Mouse (Mus musculus): ENCODE data around the gene Itprip.
A peak's percentile ranks its signal among the peaks of the same experiment; 100 is the strongest.

Itprip gene

DNA sequence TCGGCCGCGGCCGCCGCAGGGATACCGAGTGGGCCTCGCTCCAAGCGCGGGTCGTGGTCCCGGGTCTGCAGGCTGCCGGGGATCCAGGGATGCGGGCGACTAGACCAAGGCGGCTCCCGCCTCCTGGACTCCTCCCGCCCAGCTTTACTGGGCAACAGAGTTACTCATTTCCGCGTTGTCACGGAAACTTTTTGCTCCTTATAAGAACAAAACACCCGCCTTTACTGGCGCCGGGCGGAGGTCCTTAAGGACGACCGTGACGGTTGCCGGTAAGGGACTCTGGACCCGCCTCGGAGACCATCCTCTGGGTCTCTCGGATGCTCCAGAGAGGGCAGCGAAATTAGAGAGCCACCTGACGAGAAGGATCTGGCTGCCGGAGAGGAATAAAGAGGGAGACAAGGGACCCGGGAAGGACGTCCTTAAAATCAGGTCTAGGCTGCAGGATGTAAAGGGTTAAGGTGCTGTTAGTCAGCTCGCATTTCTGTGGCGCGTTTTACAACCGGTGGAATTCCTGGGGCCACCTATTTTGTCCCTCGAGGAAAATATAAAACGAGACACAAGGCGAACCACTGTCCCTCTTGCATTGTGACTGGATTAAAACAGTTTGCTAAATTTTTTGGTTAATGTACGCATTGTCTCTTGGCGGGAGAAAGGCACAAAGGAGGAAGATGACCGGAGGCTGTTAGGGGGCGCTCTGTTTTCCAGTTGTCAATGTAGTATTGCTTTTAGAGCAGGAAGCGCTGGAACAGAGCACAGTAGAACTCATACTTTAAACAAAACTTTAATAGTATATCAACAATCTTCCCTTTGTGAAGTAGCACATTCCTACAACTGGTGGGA, at the start of gene Itprip, which contains the start of gene Cfap43:
Itprip (minus strand) TSS at position 174 of the 840 bp plus-strand sequence.
Cfap43 (minus strand) TSS at position 162 of the 840 bp plus-strand sequence.
- DNase-seq (ENCODE audit: extremely low read depth, insufficient read length, low spot score), result peak; percentile 97

DNA sequence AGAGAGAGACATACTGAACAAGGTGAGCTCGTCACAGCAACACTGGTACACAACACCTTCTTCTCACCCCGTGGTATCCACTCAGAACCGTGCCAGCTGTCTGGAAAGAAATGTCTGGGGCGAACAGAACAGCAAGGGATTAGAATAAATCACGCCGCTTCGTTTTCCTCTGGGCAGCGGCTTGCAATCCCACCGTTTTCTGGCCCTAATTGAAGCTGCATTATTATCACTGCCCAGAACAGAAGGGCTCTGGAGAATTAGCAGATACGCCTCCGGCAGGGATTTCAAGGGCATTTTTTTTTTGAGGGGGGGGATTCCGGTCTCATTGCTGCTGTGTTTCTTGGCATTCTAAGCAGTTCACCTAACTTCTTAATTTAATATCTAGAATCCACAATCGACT, 39.1 kb upstream of the Itprip start:
- no peak for DNase-seq (ENCODE audit: extremely low read depth, insufficient read length, low spot score)

DNA sequence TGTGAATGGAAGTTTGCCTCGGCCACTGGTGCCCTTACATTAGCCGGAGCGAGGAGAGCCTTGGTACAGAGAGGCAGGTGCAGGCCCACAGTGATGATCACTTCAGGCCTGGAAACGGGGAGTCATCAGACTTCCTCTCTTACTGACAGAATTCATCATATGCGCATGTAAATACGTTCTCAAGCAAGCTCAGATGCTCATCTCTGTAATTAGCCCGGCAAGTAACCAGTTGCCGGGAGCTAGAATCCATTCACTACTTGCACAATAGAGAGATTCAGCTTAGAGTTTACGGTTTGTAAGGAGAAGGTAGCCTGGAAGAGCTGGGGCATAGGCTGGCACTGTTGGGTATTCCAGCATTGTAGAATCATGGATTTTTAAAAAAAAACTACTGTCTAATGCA, 34.1 kb upstream of the Itprip start:
- DNase-seq (ENCODE audit: extremely low read depth, insufficient read length, low spot score), result no peak

GRCm38 (mm10) chr19:47950946-47951345, 31.8 kb upstream of the Itprip start:
- DNase-seq (ENCODE audit: extremely low read depth, insufficient read length, low spot score), result no peak

DNA sequence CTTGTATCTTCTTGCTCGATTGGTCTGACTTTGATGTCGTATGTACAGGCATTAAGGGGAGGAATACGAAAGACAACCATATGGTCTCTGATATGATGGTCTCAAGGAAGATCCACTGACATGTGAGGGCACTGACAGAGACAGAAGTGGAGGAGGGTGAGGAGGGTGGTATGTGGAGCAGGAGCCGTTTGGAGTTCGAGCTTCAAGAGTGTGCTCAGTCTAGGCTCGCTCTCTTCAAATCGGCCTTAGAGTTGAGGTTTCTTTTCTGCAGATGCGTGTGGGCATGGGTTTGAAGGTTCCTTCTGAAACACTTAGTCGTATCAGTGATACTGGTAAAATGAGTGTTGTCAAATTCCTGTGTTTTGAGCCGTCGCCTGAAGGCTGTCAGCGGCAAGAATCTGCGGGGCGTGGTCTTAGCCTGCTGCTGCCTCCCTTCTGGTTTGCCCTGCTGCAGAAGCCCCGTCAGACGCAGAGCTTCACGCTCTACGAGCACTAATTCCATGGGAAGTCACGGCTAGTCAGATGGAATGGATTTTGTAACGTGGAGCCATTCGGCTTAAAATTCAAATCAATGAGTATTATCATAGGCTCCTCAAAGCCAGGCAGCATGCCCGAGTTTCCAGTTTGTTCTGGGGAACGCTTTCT, 27.8 kb upstream of the Itprip start:
- no peak for DNase-seq (ENCODE audit: extremely low read depth, insufficient read length, low spot score)

DNA sequence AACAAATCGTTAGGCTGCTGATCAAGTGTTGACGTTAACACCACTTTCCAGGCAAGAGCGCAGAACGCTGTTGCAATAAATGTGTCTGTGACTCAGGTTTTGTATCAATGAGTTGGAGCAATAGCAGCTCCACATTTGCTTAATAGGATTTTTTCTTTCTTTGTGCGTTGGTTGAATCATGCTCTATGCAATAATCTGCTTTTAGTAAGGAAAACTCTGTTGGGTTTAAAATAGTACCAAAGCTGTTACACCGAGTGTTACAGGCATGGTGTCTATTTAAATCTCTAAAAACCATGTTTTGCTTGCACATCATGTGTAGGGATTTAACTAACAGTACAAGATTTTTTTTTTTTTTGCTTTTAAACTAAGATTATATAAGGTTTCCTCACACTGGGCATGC, 20.3 kb upstream of the Itprip start:
- DNase-seq (ENCODE audit: extremely low read depth, insufficient read length, low spot score), result no peak

DNA sequence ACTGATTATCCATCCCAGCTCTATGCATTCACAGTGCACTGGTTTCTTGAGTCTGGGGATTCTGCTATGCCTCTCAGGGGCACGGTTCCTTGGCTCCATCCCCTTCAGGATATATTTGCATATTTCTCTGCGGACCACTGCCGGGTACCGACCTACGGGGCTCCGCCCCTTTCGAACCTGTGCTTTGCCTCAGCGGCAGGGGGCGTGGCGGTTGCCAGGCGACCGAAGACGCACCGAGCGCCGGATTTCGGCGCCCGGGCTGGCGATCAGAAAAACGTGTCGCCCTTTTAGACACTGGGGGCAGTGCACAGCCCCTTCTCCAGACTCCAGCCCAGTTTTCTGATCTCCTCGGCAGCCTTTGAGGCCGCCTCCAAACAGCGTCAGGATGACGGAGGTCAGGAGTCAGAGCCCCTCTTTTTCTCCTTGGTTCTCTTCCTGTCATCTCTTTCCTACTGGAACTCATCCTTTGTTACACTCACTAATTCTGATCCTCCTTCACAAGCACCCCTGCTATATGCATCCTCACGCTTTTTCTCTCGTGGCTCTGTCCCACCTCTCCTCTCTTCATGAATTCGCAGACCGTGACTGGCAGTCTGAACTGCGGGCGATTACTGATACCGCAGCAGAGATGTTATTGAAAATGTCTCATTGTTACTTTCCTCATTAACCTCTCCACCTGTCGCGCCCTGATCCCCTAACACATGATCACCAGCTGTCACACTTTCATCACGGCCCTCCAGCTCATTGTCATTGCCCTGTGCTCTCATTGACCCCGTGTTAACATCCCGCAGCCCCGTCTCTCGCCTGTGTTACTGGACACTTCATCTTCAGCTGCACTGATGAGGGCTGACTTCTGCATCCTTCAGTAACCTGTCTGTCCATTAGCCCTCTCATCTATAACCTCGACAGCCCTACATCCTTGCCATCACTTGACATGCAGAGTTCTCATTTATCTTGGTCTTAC, 18.6 kb upstream of the Itprip start, which contains the start of gene Cfap58:
Cfap58 (plus strand) TSS at position 233 of the 964 bp plus-strand sequence.
- no peak for DNase-seq (ENCODE audit: extremely low read depth, insufficient read length, low spot score)

DNA sequence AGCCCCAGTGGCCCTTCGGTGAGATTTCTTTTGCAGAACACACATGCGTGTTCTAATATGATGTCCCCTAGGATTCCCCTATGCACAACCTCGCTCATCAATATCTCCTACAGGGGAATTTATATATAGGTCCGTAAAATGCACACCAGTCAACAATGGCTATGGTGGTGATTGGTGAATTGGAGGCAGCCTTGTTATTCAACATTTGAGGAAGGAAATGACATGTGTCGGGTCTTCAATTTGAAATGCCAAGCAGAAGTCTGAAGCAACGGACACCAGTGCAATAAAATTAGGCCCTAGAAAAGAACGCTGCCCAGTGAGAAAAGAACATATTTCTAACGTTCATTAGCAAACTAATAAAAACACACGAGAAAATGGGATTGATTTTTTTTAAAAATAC, 17.8 kb upstream of the Itprip start:
- DNase-seq (ENCODE audit: extremely low read depth, insufficient read length, low spot score), result no peak

- DNase-seq (ENCODE audit: extremely low read depth, insufficient read length, low spot score), result no peak
These were observed 17.4 kb upstream of the Itprip start for GRCm38 (mm10) chr19:47936490-47936889.

- no peak for DNase-seq (ENCODE audit: extremely low read depth, insufficient read length, low spot score)
These were observed 16.4 kb upstream of the Itprip start for GRCm38 (mm10) chr19:47935530-47935929.

DNA sequence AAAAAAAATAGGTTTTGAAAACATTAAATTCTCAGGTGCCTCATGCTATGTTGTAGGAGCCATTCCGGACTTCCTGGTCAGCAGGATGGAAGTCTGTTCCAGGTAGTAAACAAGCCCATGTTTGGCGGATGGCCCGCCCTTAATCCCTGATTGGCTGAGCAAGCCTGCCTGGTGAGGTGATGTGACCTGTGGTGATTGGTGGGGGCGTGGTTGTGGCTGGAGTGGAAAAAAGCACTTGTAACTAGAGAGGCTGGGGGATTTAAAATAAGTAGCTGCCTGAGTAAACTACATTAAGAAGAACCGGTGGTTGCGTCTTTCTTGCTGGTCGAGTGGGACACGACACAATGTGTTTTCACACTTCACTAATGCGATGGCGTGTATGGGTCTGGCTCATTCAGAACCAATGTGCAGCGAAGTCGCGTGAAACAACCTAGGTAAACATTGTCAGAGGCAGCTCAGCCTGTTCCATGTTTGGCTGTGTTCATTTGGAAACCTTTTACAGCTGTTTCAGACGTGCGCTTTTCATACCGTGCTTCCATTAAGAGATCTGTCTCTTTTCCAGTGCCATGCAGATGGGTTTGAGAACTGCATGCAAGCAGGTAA, 15.6 kb upstream of the Itprip start:
- no peak for DNase-seq (ENCODE audit: extremely low read depth, insufficient read length, low spot score)

DNA sequence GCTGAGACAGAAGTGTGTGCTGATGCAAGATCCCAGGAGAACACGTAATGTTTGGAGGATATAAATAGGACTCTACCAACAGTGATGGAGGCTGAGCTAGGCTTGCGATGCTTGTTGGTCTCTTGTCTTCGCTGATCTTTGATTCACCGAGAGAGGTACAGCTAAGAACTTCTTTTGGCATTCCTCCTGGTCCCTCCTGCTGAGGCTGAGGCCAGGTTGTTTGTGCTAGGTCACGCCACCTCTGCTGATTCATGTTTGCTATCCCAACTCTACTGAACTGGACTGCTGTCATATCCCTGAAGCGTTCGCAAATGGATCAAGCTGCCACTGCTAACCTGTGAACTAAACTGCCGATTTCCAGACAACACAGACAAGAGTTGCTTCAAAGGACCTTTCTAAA, 15.0 kb upstream of the Itprip start:
- no peak for DNase-seq (ENCODE audit: extremely low read depth, insufficient read length, low spot score)

GRCm38 (mm10) chr19:47931982-47932638, 13.0 kb upstream of the Itprip start:
- no peak for DNase-seq (ENCODE audit: extremely low read depth, insufficient read length, low spot score)

- DNase-seq (ENCODE audit: extremely low read depth, insufficient read length, low spot score), result no peak
These were observed 9.9 kb upstream of the Itprip start for GRCm38 (mm10) chr19:47929043-47929442.

- DNase-seq (ENCODE audit: extremely low read depth, insufficient read length, low spot score), result no peak
These were observed 7.9 kb upstream of the Itprip start for GRCm38 (mm10) chr19:47927032-47927431.

DNA sequence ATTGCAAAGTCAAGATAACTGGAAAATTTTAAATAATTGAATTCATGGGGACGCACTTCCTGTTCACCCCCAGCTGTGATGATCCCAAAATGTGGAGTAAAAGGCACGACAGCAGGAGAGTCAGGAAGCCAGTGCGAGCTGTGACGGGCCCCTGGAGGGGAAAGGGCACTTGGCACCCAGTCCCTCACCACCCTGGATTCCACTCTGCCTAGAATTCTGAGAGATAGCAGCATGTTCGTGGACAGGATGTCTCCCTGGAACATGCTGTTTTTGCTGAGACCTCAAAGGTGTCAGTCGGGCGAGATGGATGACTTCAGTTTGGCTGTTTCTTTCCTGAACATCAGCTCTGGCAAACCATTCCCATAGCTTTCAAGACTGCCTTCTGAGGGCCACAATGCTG, 6.7 kb upstream of the Itprip start:
- no peak for DNase-seq (ENCODE audit: extremely low read depth, insufficient read length, low spot score)

DNA sequence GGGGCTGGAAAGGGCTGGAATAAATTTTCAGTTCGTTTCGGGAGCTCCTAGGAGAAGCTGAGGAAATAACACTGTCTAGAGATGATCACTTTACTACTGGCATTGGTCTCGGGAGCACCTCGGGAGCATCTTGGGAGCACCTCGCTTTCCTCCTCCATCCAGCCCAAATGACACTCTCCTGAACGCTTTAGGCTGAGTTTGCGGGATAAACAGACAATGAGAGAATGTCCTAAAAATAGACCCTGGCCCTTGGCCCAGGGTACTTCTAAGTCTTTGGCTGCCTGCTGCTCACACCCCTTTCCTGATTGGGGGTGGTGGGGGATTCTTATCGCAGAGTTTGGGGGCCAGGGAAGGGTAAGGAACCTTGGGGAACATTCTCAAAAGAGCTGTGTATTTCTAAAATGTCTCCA, 872 bp upstream of the Itprip start:
- DNase-seq (ENCODE audit: extremely low read depth, insufficient read length, low spot score), result peak; percentile 44

DNA sequence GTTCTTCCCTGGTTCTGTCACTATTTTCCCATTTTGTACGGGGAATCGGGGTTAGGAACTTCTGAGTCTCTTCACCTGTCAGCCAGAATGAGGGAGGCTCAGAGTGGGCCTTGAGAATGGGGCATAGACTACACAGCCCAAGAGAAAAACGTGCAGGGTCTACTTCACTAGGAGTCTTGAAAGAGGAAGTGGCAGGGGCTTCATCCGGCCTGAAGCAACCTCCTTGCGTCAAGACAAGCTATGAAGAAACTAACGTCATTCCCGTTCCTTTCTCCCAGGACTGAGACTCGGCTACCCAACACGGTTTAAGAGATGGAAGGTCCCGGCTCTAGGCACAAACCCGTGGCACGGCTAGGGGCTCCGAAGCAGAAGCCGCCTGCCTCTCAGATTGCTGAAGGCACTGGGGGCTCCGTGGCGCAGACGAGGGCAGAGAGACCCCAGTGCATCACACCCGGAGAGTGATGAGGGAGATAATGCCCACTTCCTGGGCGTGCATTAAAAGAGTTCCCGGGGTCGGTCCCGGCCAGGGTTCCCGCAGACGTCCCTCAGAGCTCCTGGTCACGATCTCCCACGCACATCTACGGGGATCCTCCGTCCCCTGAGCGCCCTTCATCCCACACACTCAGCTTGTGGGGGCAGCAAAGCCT, 521 bp downstream of the Itprip start:
- no peak for DNase-seq (ENCODE audit: extremely low read depth, insufficient read length, low spot score)

GRCm38 (mm10) chr19:47918016-47918415, 1.1 kb downstream of the Itprip start:
- peak; percentile 37 for DNase-seq (ENCODE audit: extremely low read depth, insufficient read length, low spot score)
